Mouse (Mus musculus) limb, embryonic 12.5 days (tissue): ENCODE data around the gene Cacna1d. TPM values are rescaled to one million over a fixed set of nuclear protein-coding genes. Genes with fewer than 3 reads are reported as not detected.

Experiments used
- ATAC-seq: fragments of 200-750 bp; cut with Nextera tagmentation; 2 replicates; pipeline ENCODE4 v1.8.0; 2017; ENCODE audit warnings: low read depth, moderate TSS enrichment; ENCODE audit not compliant: insufficient number of reproducible peaks, insufficient read depth, low FRiP score, low TSS enrichment
- H3K27ac ChIP-seq: fragments of 300-500 bp; sonication (generic); 2 replicates; pipeline ENCODE4 v1.5.1; 2016; ENCODE audit warnings: mild to moderate bottlenecking, moderate library complexity
- H3K27me3 ChIP-seq: fragments of 300-500 bp; sonication (generic); 2 replicates; pipeline ENCODE4 v1.6.1; 2016; ENCODE audit warnings: mild to moderate bottlenecking, moderate library complexity
- H3K36me3 ChIP-seq: fragments of 300-500 bp; sonication (generic); 2 replicates; pipeline ENCODE4 v1.6.1; 2016; ENCODE audit warnings: mild to moderate bottlenecking, moderate library complexity
- H3K4me1 ChIP-seq: fragments of 300-500 bp; sonication (generic); replicated peaks from 2 replicates; pipeline ENCODE4 v1.6.1; 2016
- H3K4me2 ChIP-seq: fragments of 300-500 bp; sonication (generic); 2 replicates; pipeline ENCODE4 v1.6.1; 2016; ENCODE audit warnings: mild to moderate bottlenecking, moderate library complexity
- H3K4me3 ChIP-seq: fragments of 300-500 bp; sonication (generic); replicated peaks from 2 replicates; pipeline ENCODE4 v1.5.1; 2016; ENCODE audit warnings: mild to moderate bottlenecking
- H3K9ac ChIP-seq: fragments of 300-500 bp; sonication (generic); replicated peaks from 2 replicates; pipeline ENCODE4 v1.6.1; 2016; ENCODE audit warnings: mild to moderate bottlenecking, moderate library complexity
- H3K9me3 ChIP-seq: fragments of 300-500 bp; sonication (generic); 2 replicates; pipeline ENCODE4 v1.6.1; 2016; ENCODE audit warnings: mild to moderate bottlenecking, moderate library complexity
- WGBS: fragments of 180-500 bp; shearing (Covaris S2); methylation state at CpG from one replicate; pipeline ENCODE4 v1.1.7; 2016; 5-methylcytosine and 5-hydroxymethylcytosine counted together
- polyA plus RNA-seq: library from polyadenylated mRNA; unstranded; fragments of >200 nt; fragmentation: Nextera tagmentation; extraction: Ambion mirVana; gene quantifications from 2 replicates; pipeline ENCODE4 v1.2.1, GENCODE M21; 2016

The Cacna1d gene
- polyA plus RNA-seq, 1 experiment from 2014 or later, result 3.0 TPM

DNA sequence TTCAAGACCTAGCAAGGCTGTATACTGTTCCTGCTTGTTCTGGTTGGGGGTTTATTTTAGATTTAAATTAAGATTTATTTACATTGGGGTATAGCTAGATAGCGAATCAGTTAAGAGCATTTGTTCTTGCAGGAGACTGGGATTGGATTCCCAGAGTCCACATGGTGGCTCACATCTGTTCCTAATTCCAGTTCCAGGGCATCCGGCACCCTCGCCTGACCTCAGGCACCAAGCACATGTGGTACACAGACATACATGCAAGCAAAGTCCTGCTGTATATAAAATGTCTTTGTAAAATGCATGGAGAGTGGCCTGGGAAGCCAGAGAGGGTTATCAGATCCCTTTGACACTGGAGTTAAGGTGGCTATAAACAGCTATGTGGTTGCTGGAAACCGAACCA, 496.3 kb downstream of the Cacna1d start:
- no peak overlapping the region for H3K4me2 ChIP-seq
- H3K4me1 ChIP-seq, result no peaks in the 10 kb centered on the region
- peak; percentile 42; the same call in 1 of the 2 replicates for ATAC-seq
- H3K36me3 ChIP-seq, result peaks cover 87% of the 10 kb centered on the region
- 18% methylated on average over 4 of the region's 4 CpGs for WGBS
- H3K9me3 ChIP-seq, result no peaks in the 10 kb centered on the region
- no peak overlapping the region for H3K9ac ChIP-seq
- no peaks in the 10 kb centered on the region for H3K27me3 ChIP-seq
- no peak overlapping the region for H3K4me3 ChIP-seq
- 0 out of 2 replicates have a peak overlapping the region, but pooled peaks have one; percentile 29 for H3K27ac ChIP-seq

Other genes starting within 250 kb of the Cacna1d start
- gene Dcp1a, start 11.9 kb downstream of the Cacna1d start, polyA plus RNA-seq, result 38.1 and 47.2 TPM in 2 replicates
- gene Tkt, start 56.9 kb upstream of the Cacna1d start, polyA plus RNA-seq, result 242 and 244 TPM in 2 replicates
- gene Prkcd, start 134.8 kb upstream of the Cacna1d start, polyA plus RNA-seq, result 54.1 and 56.2 TPM in 2 replicates
- gene Rft1, start 162.9 kb upstream of the Cacna1d start, polyA plus RNA-seq, result 20.3 and 21.7 TPM in 2 replicates
- 16.9 and 18.1 TPM in 2 replicates for gene Sfmbt1, start 223.4 kb upstream of the Cacna1d start, polyA plus RNA-seq